Comparison of ENCODE assay signal across 27 mouse cellular contexts in the genomic region with DNA sequence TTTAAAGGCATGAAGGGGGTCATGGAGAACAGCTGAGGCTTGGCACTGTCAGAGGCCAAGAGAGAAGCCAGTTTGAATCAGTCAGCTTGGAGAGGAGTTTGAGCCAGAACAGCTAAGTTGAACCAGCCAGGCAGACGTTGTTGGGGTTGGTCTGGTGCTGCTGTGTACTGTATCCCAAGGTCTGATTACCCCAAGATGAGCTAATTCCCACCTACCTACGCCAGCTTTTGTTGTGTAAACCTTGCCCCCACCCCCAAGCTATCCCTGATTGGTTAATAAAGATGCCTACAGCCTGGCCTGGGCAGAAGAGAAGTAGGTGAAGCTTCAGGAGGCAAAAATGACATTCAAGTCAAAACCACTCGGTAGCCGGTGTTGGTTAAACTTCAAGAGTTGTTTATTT. TPM values are rescaled to one million over a fixed set of nuclear protein-coding genes. Genes with fewer than 3 reads are reported as not detected.
"Had no signal": no experiment of that assay in that cellular context is flagged by ENCODE, and none has a peak within 500 bp of the region (broad histone marks: within the 10 kb centered on the region; RNA-seq: fewer than 3 reads in every experiment).

No protein-coding gene starts in this region.

- H3K9me3 ChIP-seq: heart, embryonic 13.5 days; heart, embryonic 15.5 days; hindbrain, embryonic 13.5 days; hindbrain, embryonic 15.5 days; kidney, embryonic 15.5 days; limb, embryonic 13.5 days; limb, embryonic 15.5 days; liver, embryonic 12.5 days had no signal

- H3K4me2 ChIP-seq: heart, embryonic 13.5 days; heart, embryonic 15.5 days; hindbrain, embryonic 13.5 days; hindbrain, embryonic 15.5 days; kidney, embryonic 15.5 days; limb, embryonic 13.5 days; limb, embryonic 15.5 days; liver, embryonic 12.5 days had no signal

- DNase-seq: gastrocnemius, adult 2 months; gastrocnemius, postnatal 10 days; gastrocnemius, postnatal 25 days; heart, adult 11 months; heart, adult 2 months; heart, postnatal 14 days; heart, postnatal 36 days; kidney, adult 11 months; kidney, adult 2 months; kidney, adult 9 months; kidney, postnatal 14 days; kidney, postnatal 36 days; layer of hippocampus, adult 9-11 months; layer of hippocampus, postnatal 36 days; left cerebral cortex, postnatal 4 days had no signal

- H3K36me3 ChIP-seq: heart, embryonic 13.5 days; heart, embryonic 15.5 days; hindbrain, embryonic 13.5 days; hindbrain, embryonic 15.5 days; kidney, embryonic 15.5 days; limb, embryonic 13.5 days; limb, embryonic 15.5 days; liver, embryonic 12.5 days had no signal

- H3K27me3 ChIP-seq: heart, embryonic 13.5 days; heart, embryonic 15.5 days; hindbrain, embryonic 13.5 days; hindbrain, embryonic 15.5 days; kidney, embryonic 15.5 days; limb, embryonic 13.5 days; limb, embryonic 15.5 days; liver, embryonic 12.5 days had no signal

- ATAC-seq: hindbrain, postnatal 0 days; intestine, embryonic 16.5 days; liver, embryonic 12.5 days had no signal

- H3K27ac ChIP-seq: gastrocnemius, adult 2 months; heart, adult 2 months; heart, embryonic 13.5 days; heart, embryonic 15.5 days; hindbrain, embryonic 13.5 days; hindbrain, embryonic 15.5 days; hindbrain, postnatal 0 days; kidney, embryonic 15.5 days; kidney, postnatal 0 days; limb, embryonic 13.5 days; limb, embryonic 15.5 days; liver, embryonic 12.5 days; liver, embryonic 14.5 days had no signal

- H3K9ac ChIP-seq: heart, embryonic 13.5 days; heart, embryonic 15.5 days; hindbrain, embryonic 13.5 days; hindbrain, embryonic 15.5 days; kidney, embryonic 15.5 days; limb, embryonic 13.5 days; limb, embryonic 15.5 days; liver, embryonic 12.5 days; liver, embryonic 14.5 days had no signal

- H3K4me3 ChIP-seq: gastrocnemius, adult 2 months; heart, adult 2 months; heart, embryonic 13.5 days; heart, embryonic 15.5 days; hindbrain, embryonic 13.5 days; hindbrain, embryonic 15.5 days; kidney, embryonic 15.5 days; limb, embryonic 13.5 days; limb, embryonic 15.5 days; liver, embryonic 12.5 days had no signal

RNA-seq across cellular contexts. Expression of gene Dlgap5, which starts 4.3 kb away (rescaled TPM):
- total RNA-seq: gastrocnemius, adult 2 months had no signal
